Mouse (Mus musculus) CH12.LX (cell line): ENCODE measurements at regions not wholly inside any gene's neighbourhood (a gene's known extent, or its start where the extent isn't known, plus 50 kb on each side); places are given as distances from the start of the nearest gene placed in this dataset.

ENCODE experiments used
- DNase-seq: peaks from one replicate; pipeline ENCODE4 v3.0.0-alpha.2; 2013; ENCODE audit errors: extremely low read depth
- H3K27ac ChIP-seq: 2 replicates; pipeline ENCODE4 v1.5.1; 2012; ENCODE audit warnings: low read depth, mild to moderate bottlenecking, control low read depth, moderate library complexity; ENCODE audit not compliant: insufficient read depth
- H3K27me3 ChIP-seq: replicated peaks from 2 replicates; pipeline ENCODE3; 2012; ENCODE audit warnings: inconsistent platforms
- H3K36me3 ChIP-seq, 2 experiments: replicated peaks in 1 of 2; 2 replicates each; pipeline versions ENCODE3 to v1.6.1; 2012; ENCODE audit warnings: inconsistent platforms in 1 of 2, low read length in 1 of 2, mild to moderate bottlenecking in 1 of 2, mixed read lengths in 1 of 2, moderate library complexity in 1 of 2; ENCODE audit not compliant: control insufficient read depth in 1 of 2, insufficient read depth in 1 of 2
- H3K4me1 ChIP-seq, 2 experiments: 2 replicates each; pipeline ENCODE4 v1.6.1; 2012; ENCODE audit warnings: inconsistent platforms in 1 of 2, moderate library complexity in 1 of 2; ENCODE audit not compliant: insufficient read depth in 2 of 2, control insufficient read depth in 1 of 2
- H3K4me2 ChIP-seq: 2 replicates; pipeline ENCODE4 v1.6.1; 2012; ENCODE audit warnings: low read depth, mild to moderate bottlenecking, control low read depth; ENCODE audit not compliant: poor library complexity, insufficient read depth, severe bottlenecking
- H3K4me3 ChIP-seq, 3 experiments: fragments of 150-350 bp in 1 of 3; sonication (generic) in 1 of 3; replicated peaks in 1 of 3; 2 replicates each; pipeline versions ENCODE3 to v1.5.1; 2011 to 2012; ENCODE audit warnings: low read depth in 2 of 3, low read length in 2 of 3, mild to moderate bottlenecking in 2 of 3, moderate library complexity in 2 of 3, control low read depth in 1 of 3, improper control_type of control experiment in 1 of 3, inconsistent platforms in 1 of 3, mixed read lengths in 1 of 3; ENCODE audit not compliant: poor library complexity in 1 of 3
- H3K79me2 ChIP-seq: replicated peaks from 2 replicates; pipeline ENCODE4 v1.6.1; 2012; ENCODE audit warnings: mild to moderate bottlenecking, moderate library complexity; ENCODE audit not compliant: control insufficient read depth, poor library complexity, insufficient read depth, severe bottlenecking; ENCODE audit errors: extremely low read depth
- H3K9ac ChIP-seq: 2 replicates; pipeline ENCODE4 v1.6.1; 2012; ENCODE audit warnings: low read depth, mild to moderate bottlenecking, control low read depth, moderate library complexity; ENCODE audit not compliant: insufficient read depth
- H3K9me3 ChIP-seq: replicated peaks from 2 replicates; pipeline ENCODE3; 2012; ENCODE audit warnings: low read length, inconsistent platforms, mixed read lengths
- BHLHE40 ChIP-seq: IDR thresholded peaks from 2 replicates; pipeline ENCODE4 v1.6.1; 2011; ENCODE audit warnings: mild to moderate bottlenecking, low read depth, low read length, improper control_type of control experiment
- CHD1 ChIP-seq: IDR thresholded peaks from 2 replicates; pipeline ENCODE4 v1.6.1; 2012; ENCODE audit warnings: low read depth, low read length, improper control_type of control experiment, inconsistent platforms
- ETS1 ChIP-seq: conservative IDR thresholded peaks from 2 replicates; pipeline ENCODE4 v1.6.1; 2012; ENCODE audit warnings: low read depth, mild to moderate bottlenecking, inconsistent platforms, low read length, improper control_type of control experiment, moderate library complexity
- GABPA ChIP-seq: IDR thresholded peaks from 2 replicates; pipeline ENCODE4 v1.6.1; 2012; ENCODE audit warnings: low read depth, low read length, improper control_type of control experiment, inconsistent platforms; ENCODE audit not compliant: insufficient replicate concordance
- JUN ChIP-seq: IDR thresholded peaks from 2 replicates; pipeline ENCODE4 v1.6.1; 2011; ENCODE audit warnings: low read depth, mild to moderate bottlenecking, low read length, improper control_type of control experiment, moderate library complexity; ENCODE audit not compliant: insufficient read depth
- KAT2A ChIP-seq: IDR thresholded peaks from 2 replicates; pipeline ENCODE4 v1.6.1; 2012; ENCODE audit warnings: low read length, improper control_type of control experiment, inconsistent platforms; ENCODE audit not compliant: insufficient replicate concordance
- MAX ChIP-seq: IDR thresholded peaks from 2 replicates; pipeline ENCODE4 v1.6.1; 2011; ENCODE audit warnings: low read length, improper control_type of control experiment
- MAZ ChIP-seq: IDR thresholded peaks from 2 replicates; pipeline ENCODE4 v1.6.1; 2012; ENCODE audit warnings: low read depth, mild to moderate bottlenecking, inconsistent platforms, low read length, improper control_type of control experiment, moderate library complexity
- MEF2A ChIP-seq: IDR thresholded peaks from 2 replicates; pipeline ENCODE4 v1.6.1; 2014; ENCODE audit warnings: low read depth, mild to moderate bottlenecking, inconsistent platforms, low read length, improper control_type of control experiment, borderline replicate concordance
- MYC ChIP-seq: IDR thresholded peaks from 2 replicates; pipeline ENCODE4 v1.6.1; 2011; ENCODE audit warnings: low read depth, mild to moderate bottlenecking, improper control_type of control experiment, low read length
- NRF1 ChIP-seq: IDR thresholded peaks from 2 replicates; pipeline ENCODE4 v1.6.1; 2014; ENCODE audit warnings: low read depth, mild to moderate bottlenecking, inconsistent platforms, low read length, improper control_type of control experiment, moderate library complexity
- PAX5 ChIP-seq: IDR thresholded peaks from 2 replicates; pipeline ENCODE4 v1.6.1; 2012; ENCODE audit warnings: low read length, inconsistent platforms, mixed read lengths
- POLR2A ChIP-seq: IDR thresholded peaks from 2 replicates; pipeline ENCODE4 v1.6.1; 2011; ENCODE audit warnings: low read depth, mild to moderate bottlenecking, improper control_type of control experiment, low read length
- POLR2AphosphoS2 ChIP-seq: IDR thresholded peaks from 2 replicates; pipeline ENCODE4 v1.6.1; 2011; ENCODE audit warnings: low read depth, low read length, improper control_type of control experiment
- RAD21 ChIP-seq: IDR thresholded peaks from 2 replicates; pipeline ENCODE4 v1.6.1; 2011; ENCODE audit warnings: low read depth, mild to moderate bottlenecking, low read length, improper control_type of control experiment, moderate library complexity
- UBTF ChIP-seq: IDR thresholded peaks from 2 replicates; pipeline ENCODE4 v1.6.1; 2012; ENCODE audit warnings: low read depth, mild to moderate bottlenecking, inconsistent platforms, low read length, improper control_type of control experiment, moderate library complexity
- ZMIZ1 ChIP-seq: IDR thresholded peaks from 2 replicates; pipeline ENCODE4 v1.6.1; 2012; ENCODE audit warnings: low read depth, mild to moderate bottlenecking, inconsistent platforms, low read length, improper control_type of control experiment
- dilution Hi-C: fragments of 300-500 bp; cut with MboI; formaldehyde crosslinking; loops from 2 replicates; pipeline ENCODE4 v1.14.3; 2020; ENCODE audit warnings: low sequenced_read_pairs; ENCODE audit not compliant: extremely low pct_unique_long_range_greater_than_20kb, extremely low pct_ligation_motif_present
- in situ Hi-C: fragments of 300-500 bp; cut with MboI; formaldehyde crosslinking; loops from 3 replicates; pipeline ENCODE4 v1.14.3; 2019; ENCODE audit warnings: low sequenced_read_pairs, low pct_ligation_motif_present, low pct_unique_long_range_greater_than_20kb, mixed read lengths

GRCm38 (mm10) chr9:67165486-67165885 is 116.3 kb upstream of the Tpm1 start:
- peaks cover 16 to 51% of the 10 kb centered on the region in 2 experiments for H3K4me1 ChIP-seq
- dilution Hi-C loops, result no loop called here
- H3K4me2 ChIP-seq, result no peak overlapping the region
- no peak overlapping the region for H3K9ac ChIP-seq
- TF ChIP-seq MAX (no peak), GABPA (no peak), RAD21 (no peak), CHD1 (no peak), PAX5 (no peak), UBTF (no peak), NRF1 (no peak), MAZ (no peak), POLR2AphosphoS2 (no peak), KAT2A (no peak), ZMIZ1 (no peak)
- no peak overlapping the region for H3K4me3 ChIP-seq
- no peaks in the 10 kb centered on the region for H3K9me3 ChIP-seq
- no peaks in the 10 kb centered on the region for H3K36me3 ChIP-seq
- in situ Hi-C loops, result no loop called here
- H3K27ac ChIP-seq, result no peak overlapping the region
- no peaks in the 10 kb centered on the region for H3K79me2 ChIP-seq
- DNase-seq, result no peak
- H3K27me3 ChIP-seq, result no peaks in the 10 kb centered on the region

- DNase-seq, result no peak
- H3K4me3 ChIP-seq, result no peak overlapping the region
- H3K9ac ChIP-seq, result no peak overlapping the region
- no peaks in the 10 kb centered on the region for H3K27me3 ChIP-seq
- no peak overlapping the region for H3K27ac ChIP-seq
- H3K9me3 ChIP-seq, result no peaks in the 10 kb centered on the region
- H3K79me2 ChIP-seq, result no peaks in the 10 kb centered on the region
- H3K4me1 ChIP-seq, result peaks cover 24 to 50% of the 10 kb centered on the region in 2 experiments
- H3K4me2 ChIP-seq, result no peak overlapping the region
- TF ChIP-seq POLR2A (no peak), GABPA (no peak), MYC (no peak), BHLHE40 (no peak)
- dilution Hi-C loops, result no loop called here
- H3K36me3 ChIP-seq, result no peaks in the 10 kb centered on the region
- in situ Hi-C loops, result no loop called here
Measured at GRCm38 (mm10) chr9:67163746-67164145, 114.5 kb upstream of the Tpm1 start.

DNA sequence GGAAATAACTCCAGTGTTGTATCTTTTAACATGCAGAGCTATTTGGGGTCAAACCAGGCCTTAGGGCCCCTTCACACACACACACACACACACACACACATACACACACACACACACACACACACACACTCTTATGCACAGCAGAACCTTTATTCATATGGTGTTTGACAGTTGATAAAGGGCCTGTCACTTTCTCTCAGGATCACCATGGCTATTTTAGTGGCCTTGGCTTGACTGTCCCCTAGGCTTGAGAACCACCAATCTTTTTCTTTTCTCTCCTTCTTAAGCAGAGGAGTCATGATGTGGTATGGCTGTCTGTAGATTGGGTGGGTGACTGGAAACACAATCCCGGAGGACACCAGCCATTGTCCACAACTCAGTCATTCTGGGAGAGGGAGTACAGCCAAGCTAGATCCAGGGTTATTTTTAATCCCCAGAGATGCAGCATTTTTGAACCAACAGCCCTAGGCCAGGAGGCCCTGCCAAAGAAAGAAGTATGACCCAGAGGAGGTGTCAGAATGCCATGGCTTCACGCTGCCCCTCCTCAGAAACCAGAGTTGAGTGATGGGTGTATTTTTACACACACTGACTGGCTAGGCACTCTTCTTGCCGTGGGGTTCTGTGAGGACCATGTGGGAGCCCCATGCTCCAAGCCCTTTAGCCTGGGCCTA is 111.7 kb upstream of the Tpm1 start:
- in situ Hi-C loops (no loop called here), dilution Hi-C loops (no loop called here)
- TF ChIP-seq MEF2A (0 out of 2 replicates have a peak, but pooled peaks have one; percentile 9), MAX (peak; percentile 16; the same call in 1 of the 2 replicates), RAD21 (no peak), ETS1 (no peak), CHD1 (no peak), POLR2AphosphoS2 (no peak), JUN (no peak), MAZ (no peak)
- H3K27ac ChIP-seq, result peak overlapping the region; percentile 79
- no peak overlapping the region; the same call in 1 of the 2 replicates for H3K4me2 ChIP-seq
- no peak for DNase-seq
- no peaks in the 10 kb centered on the region for H3K79me2 ChIP-seq
- H3K4me3 ChIP-seq, result no peak overlapping the region
- H3K27me3 ChIP-seq, result no peaks in the 10 kb centered on the region
- no peaks in the 10 kb centered on the region for H3K36me3 ChIP-seq
- H3K9ac ChIP-seq, result no peak overlapping the region
- H3K9me3 ChIP-seq, result no peaks in the 10 kb centered on the region
- peaks cover 21 to 62% of the 10 kb centered on the region in 2 experiments for H3K4me1 ChIP-seq
